Mouse (Mus musculus) right cerebral cortex, postnatal 10 days (tissue): ENCODE data around the gene C2cd5.
"Not testable (repeated sequence)": the region's sequence is repeated elsewhere in the genome, so short reads cannot be mapped to it uniquely, and the experiment has no call there.

ENCODE experiments used
- DNase-seq, 2 experiments: peaks; one replicate each; pipeline ENCODE4 v3.0.0; 2021; ENCODE audit warnings: low spot score in 2 of 2

The C2cd5 gene

DNA sequence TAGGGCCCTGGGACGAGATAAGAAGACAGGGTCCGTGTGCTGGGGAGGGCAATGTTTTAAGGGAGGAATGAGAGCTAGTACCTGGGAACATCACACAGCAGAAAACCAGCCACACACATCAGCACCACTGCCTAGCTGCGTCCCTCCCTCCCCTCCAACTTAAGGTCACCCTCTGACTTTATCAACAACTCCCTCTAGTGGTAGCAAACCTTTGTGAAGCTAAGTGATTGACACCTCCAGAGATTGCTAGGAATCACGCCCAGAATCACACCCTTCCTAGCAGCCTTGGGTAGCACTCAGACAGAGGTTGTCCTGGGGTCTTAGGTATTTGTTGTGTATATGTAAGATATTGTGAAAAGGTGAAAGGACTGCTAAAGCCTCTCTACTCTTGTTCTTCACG, 79.3 kb downstream of the C2cd5 start:
- DNase-seq, result no peak

DNA sequence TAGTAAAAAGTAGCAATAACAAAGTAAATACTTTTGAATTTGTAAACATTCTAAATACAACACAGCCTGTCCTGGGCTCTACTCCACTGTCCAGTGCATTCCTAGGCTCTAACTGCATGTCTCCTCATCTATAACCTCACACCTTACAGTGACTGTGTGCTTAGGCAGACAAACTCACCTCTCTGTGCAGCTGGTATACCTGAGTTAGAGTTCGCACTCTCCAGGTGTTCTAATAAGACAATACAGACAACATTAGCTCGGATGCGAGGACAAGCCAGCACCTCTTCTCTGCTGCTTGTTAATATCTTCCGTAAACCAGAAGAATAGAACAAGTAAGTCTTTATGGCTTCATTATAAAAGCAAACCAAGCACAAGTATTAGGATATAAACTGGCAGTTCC, 79.8 kb downstream of the C2cd5 start:
- DNase-seq, result no peak

DNA sequence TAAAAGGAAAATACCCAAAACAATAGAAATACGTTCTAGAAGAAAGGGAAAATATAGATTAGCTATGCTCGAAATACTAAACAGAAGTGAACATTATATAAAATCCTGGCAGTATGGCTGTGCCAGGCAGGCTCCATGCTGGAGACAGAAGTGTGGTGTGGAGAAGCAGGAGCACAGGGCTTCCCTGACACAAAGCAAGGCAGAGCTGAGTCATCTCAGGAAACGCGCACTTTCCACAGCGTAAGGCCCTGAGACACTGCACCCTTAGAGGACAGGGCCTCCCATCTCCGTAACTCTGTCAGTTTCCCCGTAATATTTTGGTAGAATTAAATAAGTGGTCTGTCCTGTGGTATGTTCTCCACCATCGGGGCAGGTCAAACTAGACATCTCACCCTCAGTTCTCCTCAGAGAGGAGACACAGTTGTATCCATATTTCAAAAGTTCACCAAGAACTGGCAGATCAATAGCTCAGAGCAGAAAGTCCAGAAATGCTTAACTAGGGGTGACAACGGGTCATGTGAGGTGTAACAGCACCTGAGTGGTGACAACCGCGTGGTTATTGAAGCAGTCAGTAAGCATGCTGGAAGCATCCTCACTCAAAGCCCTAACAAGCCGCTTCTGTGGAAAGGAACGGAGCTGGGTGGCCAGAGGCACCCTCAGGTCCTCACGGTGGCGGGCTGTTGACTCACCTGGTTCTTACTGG, 87.3 kb downstream of the C2cd5 start:
- no peak for DNase-seq

GRCm38 (mm10) chr6:143008865-143009264, 91.1 kb downstream of the C2cd5 start:
- no peak for DNase-seq

GRCm38 (mm10) chr6:143005209-143005608, 94.7 kb downstream of the C2cd5 start:
- not testable (repeated sequence) for DNase-seq

DNA sequence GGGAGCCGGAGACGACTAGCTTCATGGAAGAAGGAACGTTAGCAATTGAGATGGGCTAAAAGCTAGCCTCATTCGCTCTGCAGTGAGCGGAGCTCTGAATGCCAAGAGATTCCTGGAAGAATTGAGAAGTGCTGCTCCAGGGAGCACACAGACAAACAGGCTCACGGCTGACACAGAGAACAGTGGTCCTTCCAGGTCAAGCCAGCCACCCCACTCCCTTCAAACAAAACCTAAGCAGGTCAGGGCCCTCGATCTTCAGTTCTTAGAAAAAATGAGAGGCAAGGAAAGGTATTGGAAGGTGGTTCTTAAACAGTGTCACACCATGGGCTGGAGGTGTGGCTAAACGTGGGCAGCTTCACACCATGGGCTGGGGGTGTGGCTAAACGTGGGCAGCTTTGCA, 95.1 kb downstream of the C2cd5 start:
- DNase-seq, result no peak

DNA sequence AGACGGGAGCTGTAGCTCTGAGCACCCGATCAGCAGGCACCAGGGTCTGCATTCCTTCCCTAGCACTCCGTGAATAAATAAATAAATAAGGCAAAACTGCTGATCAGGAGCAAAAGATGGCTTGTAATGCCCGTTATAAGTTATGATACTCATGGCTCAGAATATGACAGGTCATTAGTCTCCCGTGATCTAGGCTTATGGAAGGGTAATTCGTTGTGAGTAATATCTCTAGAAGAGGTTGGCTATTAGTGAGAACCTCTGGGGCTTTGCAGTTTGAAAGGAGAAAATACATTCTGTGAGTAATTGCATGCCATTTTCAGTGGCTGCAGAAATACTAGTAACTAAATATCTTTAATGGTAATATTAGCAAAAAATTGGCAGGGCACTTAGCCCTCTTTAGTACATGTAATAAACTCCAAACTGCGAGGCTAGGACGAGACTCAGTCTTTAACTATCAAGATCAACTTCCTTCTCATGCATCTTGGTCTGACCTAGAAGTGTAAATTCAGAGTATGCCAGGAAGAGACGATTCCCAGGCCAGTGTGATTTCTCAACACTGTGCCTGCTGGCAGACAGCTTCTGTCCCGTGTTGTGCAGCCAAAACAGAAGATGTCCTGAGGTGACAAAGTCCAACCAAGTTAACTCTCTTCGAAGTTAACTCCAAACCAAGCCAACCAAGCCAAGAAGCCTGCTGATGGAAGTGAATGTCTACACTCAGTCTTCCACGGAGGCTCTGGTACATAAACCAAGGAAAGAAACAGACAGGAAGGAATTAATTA, 101.5 kb downstream of the C2cd5 start:
- no peak for DNase-seq

DNA sequence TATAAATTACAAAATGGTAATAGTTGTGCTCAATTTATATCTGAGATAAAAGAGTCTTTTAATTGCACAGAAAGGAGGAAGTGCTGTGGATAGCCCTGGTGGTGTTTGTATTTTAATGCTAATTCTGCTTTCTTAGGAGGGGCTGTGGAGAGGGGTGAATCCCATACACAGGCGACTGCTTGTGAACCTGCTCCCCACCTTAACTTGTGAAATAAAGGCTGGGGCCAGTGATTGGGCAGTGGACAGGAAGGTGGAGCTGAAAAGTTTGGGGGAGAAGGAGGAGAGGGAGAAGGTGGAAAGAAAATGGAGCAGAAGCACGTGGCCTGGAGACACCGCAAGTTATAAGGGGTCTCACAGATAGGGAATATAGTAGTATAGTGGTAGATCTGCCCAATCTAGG, 103.1 kb downstream of the C2cd5 start:
- DNase-seq, result no peak

DNA sequence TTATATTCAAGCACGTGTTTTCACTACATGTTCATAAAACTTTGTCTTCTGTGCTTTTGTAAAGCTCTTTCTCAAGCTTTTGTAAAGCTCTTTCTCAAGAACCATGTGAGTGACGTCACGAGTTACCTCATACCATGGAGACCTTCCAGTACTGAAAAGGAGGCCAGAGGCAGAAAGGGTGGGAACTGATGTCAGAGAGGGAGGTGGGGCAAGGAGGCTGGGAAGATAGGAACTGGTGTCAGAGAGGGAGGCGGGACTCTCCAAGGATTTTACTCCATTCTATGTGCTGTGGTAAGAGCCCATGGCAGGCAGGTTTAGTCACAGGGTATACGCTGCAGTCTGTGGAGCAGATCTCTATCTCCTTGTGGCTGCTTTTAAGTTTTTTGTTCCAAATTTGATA, 104.4 kb downstream of the C2cd5 start:
- no peak for DNase-seq

DNA sequence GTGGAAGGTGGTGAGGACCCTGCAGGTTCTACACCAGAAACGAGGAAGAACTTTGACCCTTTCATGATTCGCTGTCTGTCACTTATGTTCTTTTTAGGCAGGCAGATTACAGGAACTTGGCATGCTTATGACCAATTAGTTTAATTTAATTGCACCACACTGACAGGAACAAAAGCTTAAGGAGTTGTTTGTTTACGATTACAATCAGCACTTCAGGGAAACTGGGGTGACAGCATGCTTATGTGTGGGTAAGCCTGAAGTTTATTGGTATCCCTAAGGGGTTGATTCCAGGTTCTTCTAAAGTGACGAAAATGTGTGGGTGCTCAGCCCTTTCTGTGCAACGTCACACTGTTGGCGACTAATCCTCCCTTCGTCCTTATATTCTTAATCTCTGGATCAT, 105.1 kb downstream of the C2cd5 start:
- no peak for DNase-seq

DNA sequence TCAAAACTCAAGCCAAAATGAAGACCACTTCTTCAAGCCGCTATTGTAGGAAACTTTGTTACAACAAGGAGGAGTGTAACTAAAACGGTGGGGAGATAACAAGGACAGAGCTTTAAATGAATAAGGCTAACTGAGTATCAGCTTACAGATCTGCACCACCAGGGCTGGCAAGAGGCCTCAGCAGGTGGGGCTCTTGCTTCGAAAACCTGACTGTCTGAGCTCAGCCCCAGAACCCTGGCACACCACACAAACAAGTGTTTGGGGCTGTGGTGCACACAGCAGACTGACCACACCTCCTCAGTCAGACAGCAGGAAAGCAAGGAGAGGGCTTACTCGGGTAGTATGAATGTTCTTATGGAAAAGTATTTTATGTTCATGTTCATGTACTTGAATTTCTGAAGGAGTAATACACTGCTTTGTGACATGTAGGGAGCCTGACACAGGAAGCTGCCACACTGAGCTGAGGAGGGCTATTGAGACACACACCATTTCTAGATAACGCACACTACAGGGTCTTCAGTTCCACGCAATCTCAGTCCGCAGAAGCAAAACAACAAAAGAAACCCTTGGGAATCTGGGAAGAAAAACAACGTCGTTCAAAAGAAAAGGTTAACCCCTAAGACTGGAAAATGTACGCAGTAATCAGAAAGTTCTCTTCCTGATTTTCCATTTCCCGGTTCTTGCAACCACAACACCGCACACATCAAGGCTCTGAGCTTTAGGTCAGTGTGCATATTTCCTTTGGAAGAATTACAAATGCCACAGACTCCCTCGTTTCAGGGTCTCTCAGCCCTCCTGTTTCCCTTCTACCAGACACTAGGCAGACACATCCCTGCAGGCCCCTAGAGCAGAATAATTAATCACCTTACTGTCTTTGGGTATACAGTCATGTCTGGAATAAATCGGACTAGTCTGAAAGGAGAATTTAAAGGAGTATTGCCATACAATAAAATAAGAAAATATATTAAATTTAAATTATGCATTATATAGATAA, 105.9 kb downstream of the C2cd5 start:
- DNase-seq, result no peak

- DNase-seq, result no peak
Measured at GRCm38 (mm10) chr6:142992971-142993370, 107.0 kb downstream of the C2cd5 start.

GRCm38 (mm10) chr6:142992099-142992498, 107.8 kb downstream of the C2cd5 start:
- DNase-seq, result no peak

- DNase-seq, result no peak
Measured at GRCm38 (mm10) chr6:142991391-142992059, 108.4 kb downstream of the C2cd5 start.

DNA sequence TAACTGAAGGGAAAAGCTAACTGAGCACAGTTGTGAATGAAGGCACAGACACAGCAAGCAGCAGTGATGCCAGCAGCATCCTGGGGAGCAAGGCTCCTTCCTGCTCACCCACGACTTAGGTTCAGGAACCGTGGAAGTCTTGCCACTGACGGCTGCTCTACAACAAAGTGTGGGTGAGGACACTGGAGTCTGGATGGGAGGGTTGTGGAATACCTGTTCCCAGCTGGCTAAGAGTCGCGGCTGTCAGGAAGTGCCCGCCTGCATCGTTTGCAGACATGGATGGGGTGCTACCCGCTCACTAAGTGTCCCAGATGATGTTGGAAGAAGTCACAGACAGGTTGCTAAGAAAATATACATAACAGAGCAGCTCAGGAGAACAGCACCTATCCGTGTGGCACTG, 109.4 kb downstream of the C2cd5 start:
- DNase-seq, result no peak

GRCm38 (mm10) chr6:142989495-142989894, 110.4 kb downstream of the C2cd5 start:
- DNase-seq, result no peak

DNA sequence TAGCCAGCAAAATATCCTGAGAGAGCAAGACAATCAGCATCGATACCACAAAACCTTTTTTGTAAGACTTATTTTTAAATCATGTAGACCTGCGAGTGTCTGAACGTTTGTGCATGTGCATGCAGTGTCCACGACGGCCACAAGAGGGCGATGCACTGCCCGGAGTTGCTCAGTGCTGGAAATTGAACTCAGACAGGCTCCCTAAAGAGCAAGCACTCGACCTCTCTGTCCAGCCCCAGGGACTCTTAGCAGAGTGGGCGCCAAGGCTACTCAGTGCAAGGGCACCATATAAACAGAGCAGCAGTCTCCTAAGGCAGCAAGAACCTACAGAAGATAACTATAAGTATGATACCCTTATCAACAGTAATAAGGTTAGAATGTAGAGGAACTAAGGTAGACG, 111.2 kb downstream of the C2cd5 start:
- DNase-seq, result peak in 1 of 2 experiments; percentile 69

DNA sequence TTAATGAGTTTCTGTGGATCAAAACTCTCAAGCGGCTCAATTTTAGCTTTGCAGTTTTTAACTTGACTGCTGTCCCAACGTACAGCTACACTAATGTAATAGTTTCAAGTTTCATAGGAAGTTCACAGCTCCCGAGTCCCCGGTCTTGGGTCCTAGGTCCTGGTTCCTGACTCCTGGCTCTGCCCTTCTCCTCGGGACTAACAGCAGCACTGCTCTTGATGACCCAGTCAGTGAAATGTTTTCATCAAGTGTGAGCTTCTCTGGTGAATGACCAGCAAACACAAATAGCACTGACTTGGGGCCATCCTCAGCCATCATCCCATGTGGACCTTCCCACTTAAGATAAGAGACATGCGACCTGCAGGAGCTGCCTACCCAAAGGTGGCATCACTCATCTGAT, 111.7 kb downstream of the C2cd5 start:
- no peak for DNase-seq

DNA sequence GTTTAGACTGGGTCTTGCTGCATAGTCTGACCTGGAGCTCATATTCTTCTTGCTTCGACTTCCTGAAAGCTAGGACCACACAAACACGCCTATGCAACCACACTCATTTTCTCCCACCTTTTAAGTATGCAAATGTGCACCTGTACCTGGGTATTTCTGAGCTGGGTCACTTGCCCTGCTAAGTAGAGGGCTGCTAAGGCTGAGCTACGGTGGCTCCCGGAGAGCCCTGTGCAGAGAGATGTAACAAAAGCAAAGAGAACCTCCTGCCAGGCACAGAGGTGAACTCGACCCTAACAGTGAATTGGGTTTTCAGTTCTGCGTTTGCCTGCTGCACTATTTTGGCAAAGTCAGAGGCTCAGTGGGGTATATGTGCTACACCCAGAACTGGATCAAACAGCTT, 112.3 kb downstream of the C2cd5 start:
- DNase-seq, result no peak

DNA sequence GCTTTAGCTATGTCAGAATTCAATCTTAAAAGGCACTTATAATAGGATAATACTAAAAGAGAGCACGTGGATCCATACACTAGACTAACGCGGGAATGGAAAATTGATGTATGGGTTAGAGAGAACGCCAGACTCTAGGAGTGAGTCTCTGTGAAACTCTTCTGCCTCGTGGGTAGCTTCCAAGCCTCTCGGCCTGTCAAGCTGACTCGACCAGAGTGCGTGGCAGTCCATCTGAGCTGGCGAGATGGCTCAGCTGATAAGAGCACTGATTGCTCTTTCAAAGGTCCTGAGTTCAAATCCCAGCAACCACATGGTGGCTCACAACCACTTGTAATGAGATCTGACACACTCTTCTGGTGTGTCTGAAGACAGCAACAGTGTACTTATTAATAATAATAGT, 113.2 kb downstream of the C2cd5 start:
- DNase-seq, result not testable (repeated sequence)

- DNase-seq, result not testable (repeated sequence)
Measured at GRCm38 (mm10) chr6:142985561-142986238, 114.2 kb downstream of the C2cd5 start.
